Mouse (Mus musculus) liver, embryonic 16.5 days (tissue): ENCODE data around the gene Ntm. TPM values are rescaled to one million over a fixed set of nuclear protein-coding genes. Genes with fewer than 3 reads are reported as not detected.

ENCODE experiments used
- ATAC-seq: fragments of 200-750 bp; cut with Nextera tagmentation; 2 replicates; pipeline ENCODE4 v1.8.0; 2017; ENCODE audit warnings: low read depth, mild to moderate bottlenecking, moderate number of reproducible peaks, moderate library complexity
- H3K27ac ChIP-seq: fragments of 300-500 bp; sonication (generic); 2 replicates; pipeline ENCODE4 v1.5.1; 2014; ENCODE audit warnings: mild to moderate bottlenecking, low read length
- H3K27me3 ChIP-seq: fragments of 300-500 bp; sonication (generic); 2 replicates; pipeline ENCODE4 v1.6.1; 2014; ENCODE audit warnings: low read depth, low read length, mixed read lengths; ENCODE audit not compliant: control insufficient read depth, insufficient read depth
- H3K36me3 ChIP-seq: fragments of 300-500 bp; sonication (generic); 2 replicates; pipeline ENCODE4 v1.6.1; 2014; ENCODE audit warnings: mild to moderate bottlenecking; ENCODE audit not compliant: control insufficient read depth, insufficient read depth
- H3K4me1 ChIP-seq: fragments of 300-500 bp; sonication (generic); 2 replicates; pipeline ENCODE4 v1.6.1; 2014; ENCODE audit warnings: low read depth, low read length, mixed read lengths; ENCODE audit not compliant: control insufficient read depth
- H3K4me2 ChIP-seq: fragments of 300-500 bp; sonication (generic); 2 replicates; pipeline ENCODE4 v1.6.1; 2014; ENCODE audit warnings: low read depth, low read length, mixed read lengths
- H3K4me3 ChIP-seq: fragments of 300-500 bp; sonication (generic); 2 replicates; pipeline ENCODE4 v1.5.1; 2014; ENCODE audit warnings: low read depth, mild to moderate bottlenecking, low read length
- H3K9ac ChIP-seq: fragments of 300-500 bp; sonication (generic); 2 replicates; pipeline ENCODE4 v1.6.1; 2014; ENCODE audit warnings: low read depth, low read length
- H3K9me3 ChIP-seq: fragments of 300-500 bp; sonication (generic); replicated peaks from 2 replicates; pipeline ENCODE4 v1.6.1; 2016; ENCODE audit warnings: low read length; ENCODE audit not compliant: control insufficient read depth
- WGBS: fragments of 180-500 bp; shearing (Covaris S2); extraction: QIAGEN DNeasy Blood & Tissue Kit; methylation state at CpG from one replicate; pipeline ENCODE4 v1.1.7; 2014; ENCODE audit not compliant: insufficient replicate concordance; 5-methylcytosine and 5-hydroxymethylcytosine counted together
- polyA plus RNA-seq: library from polyadenylated mRNA; unstranded; fragments of >200 nt; fragmentation: Nextera tagmentation; extraction: Ambion mirVana; gene quantifications from 2 replicates; pipeline ENCODE4 v1.2.1, GENCODE M21; 2015

Gene Ntm
- 0.20 and 0.33 TPM in 2 replicates for polyA plus RNA-seq

GRCm38 (mm10) chr9:29962978-29963377, at the start of gene Ntm:
TSS of gene Ntm (minus strand) at chr9:29963141.
- no peaks in the 10 kb centered on the region for H3K9me3 ChIP-seq
- H3K4me3 ChIP-seq = peak within 1 kb of the TSS; percentile 6; the same call in 1 of the 2 replicates
- no peaks in the 10 kb centered on the region for H3K36me3 ChIP-seq
- no peak within 1 kb of the TSS for H3K9ac ChIP-seq
- H3K27me3 ChIP-seq = peaks cover 20% of the 10 kb centered on the region
- H3K4me2 ChIP-seq = 0 out of 2 replicates have a peak within 1 kb of the TSS, but pooled peaks have one; percentile 20
- ATAC-seq = no peak
- no peak within 1 kb of the TSS for H3K27ac ChIP-seq
- H3K4me1 ChIP-seq = no peaks in the 10 kb centered on the region
- whole genome bisulfite sequencing = 23% methylated on average over 8 of the region's 8 CpGs

GRCm38 (mm10) chr9:30005701-30006100, 42.8 kb upstream of the Ntm start:
- Histone ChIP-seq H3K4me1 (no peaks in the 10 kb centered on the region), H3K4me3 (no peak overlapping the region), H3K9me3 (no peaks in the 10 kb centered on the region), H3K27ac (no peak overlapping the region), H3K27me3 (no peaks in the 10 kb centered on the region), H3K36me3 (no peaks in the 10 kb centered on the region), H3K4me2 (no peak overlapping the region), H3K9ac (no peak overlapping the region)
- 78% methylated on average over 8 of the region's 8 CpGs for WGBS
- no peak for ATAC-seq

GRCm38 (mm10) chr9:30003612-30004011, 40.7 kb upstream of the Ntm start:
- Histone ChIP-seq H3K27ac (no peak overlapping the region), H3K27me3 (no peaks in the 10 kb centered on the region), H3K36me3 (no peaks in the 10 kb centered on the region), H3K9me3 (no peaks in the 10 kb centered on the region), H3K4me2 (no peak overlapping the region), H3K4me1 (no peaks in the 10 kb centered on the region), H3K4me3 (no peak overlapping the region), H3K9ac (no peak overlapping the region)
- no peak for ATAC-seq
- 32% methylated on average over 3 of the region's 3 CpGs for WGBS

- H3K4me2 ChIP-seq = no peak overlapping the region
- H3K36me3 ChIP-seq = no peaks in the 10 kb centered on the region
- no peaks in the 10 kb centered on the region for H3K9me3 ChIP-seq
- no peaks in the 10 kb centered on the region for H3K27me3 ChIP-seq
- H3K9ac ChIP-seq = no peak overlapping the region
- ATAC-seq = no peak
- 49% methylated on average over 5 of the region's 5 CpGs for WGBS
- H3K4me1 ChIP-seq = no peaks in the 10 kb centered on the region
- no peak overlapping the region for H3K27ac ChIP-seq
- H3K4me3 ChIP-seq = no peak overlapping the region
Observed at GRCm38 (mm10) chr9:29981177-29981915, 18.4 kb upstream of the Ntm start.

GRCm38 (mm10) chr9:29961954-29962867, 730 bp downstream of the Ntm start:
- Histone ChIP-seq H3K4me3 (peak overlapping the region; percentile 6; the same call in 1 of the 2 replicates), H3K27me3 (peaks cover 20% of the 10 kb centered on the region), H3K4me2 (0 out of 2 replicates have a peak overlapping the region, but pooled peaks have one; percentile 20), H3K27ac (no peak overlapping the region), H3K4me1 (no peaks in the 10 kb centered on the region), H3K9ac (no peak overlapping the region), H3K9me3 (no peaks in the 10 kb centered on the region), H3K36me3 (no peaks in the 10 kb centered on the region)
- no peak for ATAC-seq
- WGBS = 2% methylated on average over 38 of the region's 38 CpGs

- Histone ChIP-seq H3K4me1 (no peaks in the 10 kb centered on the region), H3K9me3 (no peaks in the 10 kb centered on the region), H3K4me2 (no peak overlapping the region), H3K4me3 (no peak overlapping the region), H3K27me3 (peaks cover 20% of the 10 kb centered on the region), H3K36me3 (no peaks in the 10 kb centered on the region), H3K27ac (no peak overlapping the region), H3K9ac (no peak overlapping the region)
- WGBS = 30% methylated on average over 2 of the region's 2 CpGs
- ATAC-seq = no peak
Observed at GRCm38 (mm10) chr9:29961512-29961911, 1.4 kb downstream of the Ntm start.

- no peaks in the 10 kb centered on the region for H3K9me3 ChIP-seq
- no peak overlapping the region for H3K4me2 ChIP-seq
- WGBS = 56% methylated on average over 5 of the region's 5 CpGs
- H3K4me1 ChIP-seq = no peaks in the 10 kb centered on the region
- ATAC-seq = no peak
- H3K27me3 ChIP-seq = peaks cover 20% of the 10 kb centered on the region
- no peaks in the 10 kb centered on the region for H3K36me3 ChIP-seq
- no peak overlapping the region for H3K9ac ChIP-seq
- no peak overlapping the region for H3K4me3 ChIP-seq
- H3K27ac ChIP-seq = no peak overlapping the region
Observed at GRCm38 (mm10) chr9:29960741-29961140, 2.2 kb downstream of the Ntm start.

GRCm38 (mm10) chr9:29960236-29960635, 2.7 kb downstream of the Ntm start:
- no peaks in the 10 kb centered on the region for H3K4me1 ChIP-seq
- 37% methylated on average over 3 of the region's 3 CpGs for WGBS
- H3K9ac ChIP-seq = no peak overlapping the region
- H3K4me3 ChIP-seq = no peak overlapping the region
- no peaks in the 10 kb centered on the region for H3K9me3 ChIP-seq
- no peak overlapping the region for H3K4me2 ChIP-seq
- no peak overlapping the region for H3K27ac ChIP-seq
- no peaks in the 10 kb centered on the region for H3K36me3 ChIP-seq
- no peak for ATAC-seq
- H3K27me3 ChIP-seq = peaks cover 20% of the 10 kb centered on the region

- no peak overlapping the region for H3K4me2 ChIP-seq
- WGBS = 39% methylated on average over 5 of the region's 5 CpGs
- H3K9ac ChIP-seq = no peak overlapping the region
- H3K4me3 ChIP-seq = no peak overlapping the region
- peaks cover 8% of the 10 kb centered on the region for H3K27me3 ChIP-seq
- H3K27ac ChIP-seq = no peak overlapping the region
- no peaks in the 10 kb centered on the region for H3K36me3 ChIP-seq
- no peaks in the 10 kb centered on the region for H3K9me3 ChIP-seq
- no peak for ATAC-seq
- no peaks in the 10 kb centered on the region for H3K4me1 ChIP-seq
Observed at GRCm38 (mm10) chr9:29956936-29957335, 6.0 kb downstream of the Ntm start.
